Mouse (Mus musculus) urinary bladder, adult 2 months (tissue): Measurements from ENCODE around the gene Brd7. TPM values are rescaled to one million over a fixed set of nuclear protein-coding genes. Genes with fewer than 3 reads are reported as not detected.

Experiments used
- DNase-seq: peaks from one replicate; pipeline ENCODE4 v3.0.0; 2022; ENCODE audit warnings: low spot score
- polyA plus RNA-seq: library from polyadenylated mRNA; depleted of rRNA; stranded (reverse); fragments of >200 nt; gene quantifications from 2 replicates; pipeline ENCODE4 v1.2.3, GENCODE M21; 2012

The Brd7 gene
- polyA plus RNA-seq, 1 experiment: 45.6 TPM

DNA sequence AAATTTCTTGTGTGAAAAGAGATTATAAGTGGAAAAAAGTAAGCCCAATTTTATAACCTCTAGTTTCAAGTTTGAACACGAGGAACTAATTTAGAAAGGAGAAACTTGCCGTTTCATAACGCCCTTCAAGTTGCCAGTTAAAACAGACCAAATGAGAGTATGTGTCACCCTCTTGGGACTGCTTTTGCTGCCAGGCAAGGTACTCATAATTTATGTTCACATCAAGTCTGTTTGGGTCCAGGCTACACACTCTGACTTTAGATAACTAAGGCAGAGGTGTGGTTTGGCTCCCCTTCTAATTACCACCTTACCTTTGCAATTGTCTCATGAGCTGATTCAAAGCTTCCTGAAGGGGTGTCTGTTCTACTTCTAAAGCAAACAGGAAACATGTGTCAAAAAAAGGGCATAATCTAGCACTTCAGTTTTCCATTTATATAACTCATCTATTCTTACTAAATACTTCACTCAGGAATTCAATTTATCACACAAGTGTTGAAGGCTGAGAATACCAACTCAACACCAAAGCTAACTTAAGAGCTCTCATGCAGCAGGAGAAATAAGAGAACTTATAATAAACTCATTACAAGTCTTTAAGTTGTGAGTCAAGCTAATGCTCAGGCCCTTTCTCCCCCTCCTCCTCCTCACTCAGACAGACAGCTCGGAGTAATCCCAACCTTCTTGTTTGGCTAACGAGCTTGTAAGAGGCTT is 4.6 kb downstream of the Brd7 start:
- DNase-seq: no peak

DNA sequence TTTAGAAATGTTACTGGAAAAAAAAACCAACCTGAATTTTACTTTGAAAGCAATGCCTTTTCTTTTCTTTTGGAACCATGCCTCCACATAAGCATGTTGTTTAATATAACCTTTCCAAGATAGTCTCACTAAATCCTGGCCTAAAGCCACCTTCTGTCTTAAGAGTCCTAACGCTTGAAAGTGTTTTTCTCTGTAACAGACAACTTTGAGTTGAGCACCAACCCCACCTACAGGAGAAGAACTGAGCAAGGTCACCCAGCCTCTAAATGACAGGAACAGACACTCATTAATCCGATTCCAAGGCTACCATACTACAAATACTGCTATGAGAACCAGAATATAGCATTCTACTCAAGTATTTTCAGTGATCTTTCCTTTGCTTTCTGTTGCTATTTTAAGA is 12.9 kb downstream of the Brd7 start:
- DNase-seq: no peak

- no peak for DNase-seq
These were observed 20.0 kb downstream of the Brd7 start for GRCm38 (mm10) chr8:88342026-88342425.

- DNase-seq: no peak
These were observed 21.9 kb downstream of the Brd7 start for GRCm38 (mm10) chr8:88339887-88340695.

GRCm38 (mm10) chr8:88339221-88339620 is 22.8 kb downstream of the Brd7 start:
- no peak for DNase-seq

- DNase-seq: no peak
These were observed 27.0 kb downstream of the Brd7 start for GRCm38 (mm10) chr8:88334975-88335374.

DNA sequence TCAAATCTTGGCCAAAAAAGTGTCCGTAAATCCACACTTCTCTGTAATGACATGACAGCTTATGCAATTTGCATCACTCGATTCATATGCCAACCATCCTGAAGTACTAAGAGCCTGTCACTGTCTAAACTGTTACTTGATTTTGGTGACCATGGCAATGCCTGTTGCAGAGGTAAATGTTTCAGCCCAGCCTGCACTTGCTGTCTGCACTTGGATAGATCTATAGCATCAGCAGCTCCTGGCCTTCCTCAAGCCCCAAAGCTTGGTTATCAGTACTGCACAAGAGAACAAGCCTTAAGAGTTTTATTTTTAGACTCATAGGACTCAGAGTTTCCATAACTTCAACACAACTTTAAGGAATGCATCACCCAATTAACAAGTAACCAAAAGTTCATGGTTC is 27.6 kb downstream of the Brd7 start:
- no peak for DNase-seq

DNA sequence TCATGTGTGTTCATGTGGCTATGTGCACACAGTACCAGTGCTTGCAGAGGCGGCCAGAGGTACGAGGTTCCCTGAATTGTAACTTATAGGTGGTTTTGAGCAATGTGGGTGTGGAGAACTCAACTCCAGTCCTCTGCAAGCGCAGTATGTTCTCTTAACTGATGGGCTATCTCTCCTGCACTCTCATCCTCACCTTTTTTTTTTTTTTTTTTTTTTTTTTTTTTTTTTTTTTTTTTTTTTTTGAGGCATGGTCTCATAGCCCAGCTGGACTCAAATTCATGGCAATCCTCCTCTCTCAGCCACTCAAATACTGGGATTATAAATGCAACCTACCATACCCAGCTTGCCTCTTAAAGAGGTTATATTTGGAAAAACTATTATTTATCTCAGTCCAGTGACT is 31.2 kb downstream of the Brd7 start:
- no peak for DNase-seq

- no peak for DNase-seq
These were observed 33.3 kb downstream of the Brd7 start for GRCm38 (mm10) chr8:88328689-88329088.

DNA sequence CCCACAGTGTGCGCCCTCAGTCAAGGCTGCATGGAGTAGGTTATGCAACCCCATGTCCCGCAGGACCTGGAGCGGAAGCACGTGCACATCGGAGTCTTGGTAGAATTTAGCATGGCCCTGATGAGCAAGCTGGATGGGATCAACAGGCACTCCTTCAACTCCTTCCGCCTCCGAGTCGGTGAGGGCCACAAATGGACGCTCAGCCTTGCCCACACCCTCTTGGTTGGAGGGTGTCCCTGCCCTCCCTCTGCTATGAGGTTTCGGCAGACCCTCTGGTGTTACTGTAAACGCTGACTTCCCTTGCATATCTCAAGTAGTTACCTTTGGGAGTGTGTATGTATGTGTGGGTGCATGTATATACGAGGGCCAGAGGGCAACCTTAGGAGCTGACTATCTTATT is 35.7 kb downstream of the Brd7 start:
- DNase-seq: no peak

DNA sequence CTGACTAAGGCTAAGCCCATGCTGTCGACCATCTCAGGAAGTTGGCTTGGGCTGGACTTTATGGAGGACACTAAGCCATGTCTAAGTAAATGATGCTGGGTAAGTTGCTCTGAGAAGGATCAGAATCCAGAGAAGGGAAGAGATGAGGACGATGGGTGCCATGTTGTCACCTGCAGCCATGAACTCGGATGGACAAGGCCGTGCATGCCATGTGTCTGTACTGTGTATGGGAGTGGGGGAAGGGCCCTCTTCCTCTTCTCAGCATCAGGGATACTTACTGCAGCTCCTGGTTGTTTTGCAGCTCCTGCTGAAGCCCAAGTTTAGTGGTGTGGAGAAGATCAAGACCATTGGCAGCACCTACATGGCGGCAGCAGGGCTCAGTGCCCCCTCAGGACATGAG is 36.2 kb downstream of the Brd7 start:
- no peak for DNase-seq

- DNase-seq: no peak
These were observed 36.7 kb downstream of the Brd7 start for GRCm38 (mm10) chr8:88325251-88325650.

- no peak for DNase-seq
These were observed 37.2 kb downstream of the Brd7 start for GRCm38 (mm10) chr8:88324760-88325159.

DNA sequence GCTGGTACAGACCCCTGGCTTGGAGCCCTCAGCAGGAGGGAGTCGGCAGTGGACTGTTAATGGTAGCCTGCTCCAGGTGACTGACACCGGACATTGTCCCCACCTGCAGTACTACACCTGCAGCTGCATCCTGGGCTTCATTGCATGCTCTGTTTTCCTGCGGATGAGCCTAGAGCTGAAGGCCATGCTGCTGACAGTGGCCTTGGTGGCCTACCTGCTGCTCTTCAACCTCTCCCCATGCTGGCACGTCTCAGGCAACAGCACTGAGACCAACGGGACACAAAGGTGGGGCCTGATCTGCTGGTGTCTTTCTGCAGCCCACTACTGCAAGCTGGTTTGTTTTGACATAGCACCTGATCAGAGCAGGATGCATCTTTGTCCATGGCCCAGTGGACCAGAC is 38.5 kb downstream of the Brd7 start:
- peak; percentile 12 for DNase-seq

- no peak for DNase-seq
These were observed 40.6 kb downstream of the Brd7 start for GRCm38 (mm10) chr8:88321387-88321786.

GRCm38 (mm10) chr8:88320134-88320533 is 41.9 kb downstream of the Brd7 start:
- DNase-seq: no peak

DNA sequence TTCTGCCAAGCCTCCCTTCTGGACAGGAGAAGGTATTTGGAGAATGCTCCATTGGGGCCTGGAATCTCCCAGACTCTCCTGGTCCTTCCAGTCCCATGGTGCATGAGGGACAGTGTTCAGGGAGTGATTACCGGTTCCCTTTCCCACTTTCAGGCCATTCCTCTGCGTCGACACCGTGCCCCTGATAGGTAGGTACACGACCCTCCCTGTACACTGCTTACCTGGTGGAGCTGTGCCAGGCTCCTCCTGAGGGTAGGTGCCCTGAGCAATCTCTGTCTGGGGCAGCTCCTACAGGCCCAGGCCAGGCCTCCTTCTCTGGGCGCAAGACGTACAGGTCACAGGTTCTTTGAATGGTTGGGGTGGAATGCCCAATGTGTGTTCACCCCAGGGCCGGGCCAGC is 43.8 kb downstream of the Brd7 start:
- no peak for DNase-seq

DNA sequence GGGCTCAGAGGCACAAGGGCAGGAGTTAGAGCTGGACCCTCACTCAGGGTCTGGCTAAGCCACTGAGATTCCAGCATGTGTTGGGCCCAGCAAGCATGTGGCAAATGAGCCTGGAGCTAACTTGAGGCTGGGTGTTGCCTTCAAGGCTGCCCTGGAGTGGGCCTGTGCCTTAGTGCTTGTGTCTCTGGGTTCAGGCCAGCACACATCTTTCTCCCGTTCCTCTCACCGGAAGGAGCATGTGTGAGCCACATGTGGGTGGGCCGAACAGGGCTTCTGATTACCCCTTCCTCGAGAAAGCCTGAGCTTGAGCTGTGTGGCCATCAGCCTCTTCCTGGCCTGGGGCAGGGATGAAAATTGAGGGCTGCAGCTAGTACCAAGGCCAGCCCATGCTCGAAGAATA is 44.7 kb downstream of the Brd7 start:
- DNase-seq: no peak

DNA sequence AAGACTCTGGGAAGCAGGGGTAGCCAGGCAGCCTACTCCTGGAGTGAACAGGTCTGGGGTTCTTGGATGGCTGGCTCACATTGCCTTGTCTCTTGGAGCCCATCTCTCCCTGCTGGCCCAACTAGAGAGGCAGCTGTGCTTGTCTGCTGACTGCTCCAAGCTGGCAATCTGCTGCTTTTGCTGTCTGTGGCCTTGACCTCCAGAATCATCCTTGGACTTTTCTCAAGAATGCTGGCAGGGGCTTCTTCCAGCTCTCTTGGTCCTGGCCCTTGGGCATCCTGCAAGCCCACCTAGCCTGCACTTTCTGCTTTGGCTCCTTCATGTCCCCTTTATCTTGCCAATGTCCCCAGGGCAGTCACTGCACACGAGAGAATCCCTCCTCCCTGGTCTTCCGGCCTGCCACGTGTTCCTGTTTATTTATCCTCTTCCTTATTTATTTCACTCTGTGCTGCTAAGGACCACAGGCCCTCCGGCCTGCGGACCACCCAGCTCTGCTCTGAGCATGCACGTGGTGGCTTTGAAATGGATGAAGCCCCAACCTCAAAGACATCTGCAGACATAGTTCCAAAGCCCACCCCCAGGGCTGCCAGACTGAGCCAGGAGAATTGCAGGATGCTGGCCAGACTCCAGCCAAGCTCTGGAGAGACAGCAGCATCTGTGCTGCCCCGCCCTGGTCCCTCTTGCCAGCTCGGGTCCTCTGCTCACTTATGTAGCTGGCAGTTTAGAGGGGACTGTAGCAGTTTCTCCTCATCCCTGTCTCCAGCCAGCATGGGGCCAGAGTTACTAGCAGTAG is 45.7 kb downstream of the Brd7 start:
- peak; percentile 19 for DNase-seq

DNA sequence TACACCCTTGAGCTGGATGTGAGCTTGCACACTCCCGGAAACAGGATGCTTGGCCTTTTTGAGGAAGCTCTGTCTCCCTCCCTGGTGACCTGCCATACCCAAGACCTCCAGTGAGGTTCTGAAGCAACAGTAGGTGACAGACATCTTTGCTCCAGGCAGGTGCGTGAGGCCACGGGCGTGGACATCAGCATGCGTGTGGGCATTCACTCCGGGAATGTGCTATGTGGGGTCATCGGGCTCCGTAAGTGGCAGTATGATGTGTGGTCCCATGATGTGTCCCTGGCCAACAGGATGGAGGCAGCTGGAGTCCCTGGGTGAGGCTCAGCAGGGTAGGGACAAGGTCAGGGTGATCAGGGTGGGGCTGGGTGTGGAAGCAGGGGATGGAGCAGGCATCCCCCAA is 46.7 kb downstream of the Brd7 start:
- no peak for DNase-seq

DNA sequence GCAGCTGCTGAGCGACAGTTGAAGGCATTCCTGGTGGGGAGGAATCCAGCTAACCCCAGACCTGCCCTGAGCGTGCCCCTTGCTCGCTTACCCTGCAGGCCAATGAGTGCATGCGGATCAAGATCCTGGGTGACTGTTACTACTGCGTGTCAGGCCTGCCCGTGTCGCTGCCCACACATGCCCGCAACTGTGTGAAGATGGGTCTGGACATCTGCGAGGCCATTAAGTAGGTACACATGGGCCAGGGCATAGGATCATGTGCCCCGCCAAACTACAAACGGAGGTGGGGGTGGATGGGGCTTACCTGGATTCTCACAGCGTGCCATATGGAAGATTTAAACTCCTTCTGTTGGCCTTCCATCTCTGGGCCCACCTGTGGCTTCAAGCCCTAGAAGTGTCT is 48.0 kb downstream of the Brd7 start:
- DNase-seq: no peak

- no peak for DNase-seq
These were observed 49.0 kb downstream of the Brd7 start for GRCm38 (mm10) chr8:88312966-88313365.

DNA sequence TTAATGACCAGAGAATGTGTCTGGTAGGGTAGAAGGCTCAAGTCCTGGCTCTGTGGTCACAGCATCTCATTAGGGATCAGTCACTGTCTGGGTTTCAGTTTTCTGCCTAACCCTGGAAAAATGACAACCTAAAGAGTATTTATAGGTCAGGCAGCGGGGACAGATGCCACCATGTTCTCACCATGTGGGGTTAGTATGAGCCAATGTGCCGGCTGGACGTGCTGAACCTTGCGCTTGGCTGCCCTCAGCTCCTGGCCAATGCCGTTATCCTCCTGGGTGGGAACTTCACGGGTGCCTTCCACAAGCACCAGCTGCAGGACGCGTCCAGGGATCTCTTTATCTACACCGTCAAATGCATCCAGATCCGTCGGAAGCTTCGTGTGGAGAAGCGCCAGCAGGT is 51.7 kb downstream of the Brd7 start:
- no peak for DNase-seq
